Mouse (Mus musculus): ENCODE measurements around the gene Stoml2.
"Not testable (repeated sequence)": the region's sequence is repeated elsewhere in the genome, so short reads cannot be mapped to it uniquely, and the experiment has no call there.

Stoml2 gene

GRCm38 (mm10) chr4:43001272-43001671, 30.2 kb downstream of the Stoml2 start:
- no peak for DNase-seq

GRCm38 (mm10) chr4:43000141-43000986, 31.1 kb downstream of the Stoml2 start, which contains the start of gene Vcp:
Gene Vcp (minus strand): TSS chr4:43000507.
- peak; percentile 99 for DNase-seq

GRCm38 (mm10) chr4:42999451-43000140, 31.9 kb downstream of the Stoml2 start:
- peak; percentile 63 to 72 for DNase-seq

GRCm38 (mm10) chr4:42998022-42998421, 33.5 kb downstream of the Stoml2 start:
- no peak for DNase-seq

GRCm38 (mm10) chr4:42988296-42988695, 43.2 kb downstream of the Stoml2 start:
- DNase-seq, result no peak

- not testable (repeated sequence) for DNase-seq
These were observed 51.0 kb downstream of the Stoml2 start for GRCm38 (mm10) chr4:42980467-42980866.

- no peak for DNase-seq
These were observed 53.4 kb downstream of the Stoml2 start for GRCm38 (mm10) chr4:42978062-42978461.

Measured in cerebellum, postnatal 36 days (tissue).